Mouse (Mus musculus) neural tube, embryonic 11.5 days (tissue): ENCODE measurements around the gene Dapk2. TPM values are rescaled to one million over a fixed set of nuclear protein-coding genes. Genes with fewer than 3 reads are reported as not detected.

Experiments
- ATAC-seq: fragments of 200-750 bp; cut with Nextera tagmentation; 2 replicates; pipeline ENCODE4 v1.8.0; 2017; ENCODE audit warnings: moderate number of reproducible peaks, mild to moderate bottlenecking, moderate TSS enrichment, moderate library complexity; ENCODE audit not compliant: insufficient read depth, low FRiP score, low TSS enrichment
- DNase-seq: peaks from one replicate; pipeline ENCODE4 v3.0.0-alpha.2; 2015; ENCODE audit warnings: low spot score
- H3K27ac ChIP-seq: fragments of 300-500 bp; sonication (generic); 2 replicates; pipeline ENCODE4 v1.5.1; 2014; ENCODE audit warnings: low read depth, mild to moderate bottlenecking, low read length
- H3K27me3 ChIP-seq: fragments of 300-500 bp; sonication (generic); 2 replicates; pipeline ENCODE4 v1.6.1; 2014; ENCODE audit warnings: mild to moderate bottlenecking, low read length, mixed read lengths; ENCODE audit not compliant: control insufficient read depth, insufficient read depth
- H3K36me3 ChIP-seq: fragments of 300-500 bp; sonication (generic); 2 replicates; pipeline ENCODE4 v1.6.1; 2014; ENCODE audit warnings: mild to moderate bottlenecking, low read length, moderate library complexity, mixed read lengths; ENCODE audit not compliant: control insufficient read depth, insufficient read depth
- H3K4me1 ChIP-seq: fragments of 300-500 bp; sonication (generic); 2 replicates; pipeline ENCODE4 v1.6.1; 2014; ENCODE audit warnings: low read length, mixed read lengths; ENCODE audit not compliant: control insufficient read depth, insufficient read depth
- H3K4me2 ChIP-seq: fragments of 300-500 bp; sonication (generic); 2 replicates; pipeline ENCODE4 v1.6.1; 2014; ENCODE audit warnings: low read depth, mild to moderate bottlenecking, moderate library complexity
- H3K4me3 ChIP-seq: fragments of 300-500 bp; sonication (generic); 2 replicates; pipeline ENCODE4 v1.5.1; 2014; ENCODE audit warnings: low read depth, low read length
- H3K9ac ChIP-seq: fragments of 300-500 bp; sonication (generic); 2 replicates; pipeline ENCODE4 v1.6.1; 2014; ENCODE audit warnings: mild to moderate bottlenecking, low read length
- H3K9me3 ChIP-seq: fragments of 300-500 bp; sonication (generic); 2 replicates; pipeline ENCODE4 v1.6.1; 2016; ENCODE audit warnings: low read length; ENCODE audit not compliant: control insufficient read depth
- WGBS: fragments of 180-500 bp; shearing (Covaris S2); extraction: QIAGEN DNeasy Blood & Tissue Kit; methylation state at CpG from one replicate; pipeline ENCODE4 v1.1.7; 2014; 5-methylcytosine and 5-hydroxymethylcytosine counted together
- polyA plus RNA-seq: library from polyadenylated mRNA; unstranded; fragments of >200 nt; fragmentation: Nextera tagmentation; extraction: Ambion mirVana; gene quantifications from 2 replicates; pipeline ENCODE4 v1.2.1, GENCODE M21; 2014

The Dapk2 gene
- 3.1 and 3.4 TPM in 2 replicates for polyA plus RNA-seq

DNA sequence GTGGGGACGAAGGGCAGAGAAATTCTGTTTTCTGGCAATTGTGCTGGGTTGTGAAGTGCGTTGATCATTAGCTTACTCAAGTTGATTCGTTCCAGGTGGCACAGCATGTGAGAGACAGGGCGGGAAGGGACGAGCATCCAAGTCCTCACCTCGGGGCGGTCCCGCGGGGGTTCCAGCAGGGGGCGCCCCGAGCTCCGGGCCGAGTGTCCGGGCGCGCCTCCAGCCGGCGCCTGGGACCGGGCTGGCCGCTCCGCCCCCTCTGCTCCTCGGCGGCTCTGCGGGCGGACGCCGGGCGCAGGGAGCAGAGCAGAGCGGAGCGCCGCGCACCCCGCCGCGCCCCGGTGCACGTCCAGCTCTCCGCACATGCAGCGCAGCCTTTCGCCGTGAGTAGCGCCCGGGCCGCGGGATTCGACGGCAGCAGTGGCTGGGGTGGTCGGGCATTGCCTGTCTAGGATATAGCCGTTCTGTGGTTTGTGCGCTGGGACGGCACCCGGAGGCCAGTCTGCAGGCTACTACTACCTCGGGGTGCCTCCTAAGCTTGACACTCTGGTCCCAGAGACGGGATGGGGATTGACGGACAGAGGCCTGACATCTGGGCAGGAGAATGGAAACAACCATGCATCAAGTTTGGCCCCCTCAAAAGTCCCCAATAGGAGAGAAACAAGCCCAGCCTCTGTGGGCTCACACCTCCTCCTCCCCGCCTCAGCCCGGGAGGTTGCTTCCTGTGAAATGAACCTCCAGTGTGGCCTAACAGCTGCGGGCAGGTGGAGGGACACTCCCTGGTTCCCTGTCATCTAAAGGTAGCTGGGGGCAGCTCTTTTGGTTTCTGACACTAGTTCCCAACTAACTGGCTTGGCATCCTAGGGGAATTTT, at the start of gene Dapk2:
Gene Dapk2 (plus strand): TSS at position 266 of the 873 bp plus-strand sequence.
- Histone ChIP-seq H3K9me3 (no peaks in the 10 kb centered on the region), H3K4me2 (peak within 1 kb of the TSS; percentile 37), H3K9ac (no peak within 1 kb of the TSS), H3K4me1 (no peaks in the 10 kb centered on the region), H3K36me3 (no peaks in the 10 kb centered on the region), H3K27me3 (peaks cover 6% of the 10 kb centered on the region), H3K4me3 (peak within 1 kb of the TSS; percentile 29), H3K27ac (no peak within 1 kb of the TSS)
- WGBS: 2% methylated on average over 58 of the region's 58 CpGs
- ATAC-seq (peak; percentile 53; the same call in 1 of the 2 replicates), DNase-seq (peak; percentile 86)

DNA sequence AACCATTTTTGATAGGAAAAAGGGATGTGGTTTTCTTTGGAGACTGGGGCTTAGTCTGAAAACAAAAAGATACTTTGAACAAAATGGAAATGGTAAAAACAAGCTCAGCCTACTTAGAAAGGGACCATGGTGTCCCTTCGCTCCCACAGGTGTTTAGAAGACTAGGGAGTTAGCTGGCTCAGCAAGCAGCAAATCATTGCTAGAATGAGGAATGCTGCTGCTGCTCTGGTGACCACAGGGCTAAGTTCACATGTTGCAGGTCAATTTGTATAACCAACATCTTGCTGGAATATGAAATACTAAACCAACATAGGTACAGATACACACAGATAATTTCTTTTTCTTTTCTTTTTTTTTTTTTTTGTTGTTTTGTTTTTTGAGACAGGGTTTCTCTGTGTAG, 48.4 kb upstream of the Dapk2 start:
- ATAC-seq: no peak
- Histone ChIP-seq H3K9me3 (no peaks in the 10 kb centered on the region), H3K4me1 (no peaks in the 10 kb centered on the region), H3K4me3 (no peak overlapping the region), H3K27me3 (no peaks in the 10 kb centered on the region), H3K4me2 (no peak overlapping the region), H3K36me3 (no peaks in the 10 kb centered on the region), H3K9ac (no peak overlapping the region), H3K27ac (no peak overlapping the region)
- 95% methylated on average over 1 of the region's 1 CpGs for WGBS
- DNase-seq: no peak

DNA sequence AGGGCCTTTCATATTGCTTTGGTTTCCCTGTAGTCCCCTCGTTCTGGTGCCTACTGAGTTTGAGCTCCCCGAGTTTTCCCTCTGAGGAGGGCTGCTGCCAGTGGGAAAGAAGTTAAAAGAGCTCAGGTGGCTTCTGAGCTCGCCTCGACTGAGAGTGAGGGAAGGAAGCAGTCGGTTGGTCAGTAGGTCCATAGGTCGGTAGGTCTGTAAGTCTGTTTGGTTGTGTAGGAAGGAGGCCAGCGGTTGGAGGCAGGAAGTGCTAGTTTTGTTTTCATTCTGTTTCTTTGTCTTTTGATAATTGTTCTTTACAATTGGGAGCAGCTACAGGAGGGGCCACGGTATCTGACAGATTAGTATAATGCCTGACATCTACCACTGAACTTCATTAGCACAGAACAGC, 47.9 kb upstream of the Dapk2 start:
- H3K4me3 ChIP-seq: no peak overlapping the region
- no peak overlapping the region for H3K27ac ChIP-seq
- DNase-seq (no peak), ATAC-seq (no peak)
- no peak overlapping the region for H3K9ac ChIP-seq
- H3K36me3 ChIP-seq: no peaks in the 10 kb centered on the region
- H3K9me3 ChIP-seq: no peaks in the 10 kb centered on the region
- no peaks in the 10 kb centered on the region for H3K4me1 ChIP-seq
- no peak overlapping the region for H3K4me2 ChIP-seq
- 69% methylated on average over 8 of the region's 8 CpGs for WGBS
- H3K27me3 ChIP-seq: no peaks in the 10 kb centered on the region

DNA sequence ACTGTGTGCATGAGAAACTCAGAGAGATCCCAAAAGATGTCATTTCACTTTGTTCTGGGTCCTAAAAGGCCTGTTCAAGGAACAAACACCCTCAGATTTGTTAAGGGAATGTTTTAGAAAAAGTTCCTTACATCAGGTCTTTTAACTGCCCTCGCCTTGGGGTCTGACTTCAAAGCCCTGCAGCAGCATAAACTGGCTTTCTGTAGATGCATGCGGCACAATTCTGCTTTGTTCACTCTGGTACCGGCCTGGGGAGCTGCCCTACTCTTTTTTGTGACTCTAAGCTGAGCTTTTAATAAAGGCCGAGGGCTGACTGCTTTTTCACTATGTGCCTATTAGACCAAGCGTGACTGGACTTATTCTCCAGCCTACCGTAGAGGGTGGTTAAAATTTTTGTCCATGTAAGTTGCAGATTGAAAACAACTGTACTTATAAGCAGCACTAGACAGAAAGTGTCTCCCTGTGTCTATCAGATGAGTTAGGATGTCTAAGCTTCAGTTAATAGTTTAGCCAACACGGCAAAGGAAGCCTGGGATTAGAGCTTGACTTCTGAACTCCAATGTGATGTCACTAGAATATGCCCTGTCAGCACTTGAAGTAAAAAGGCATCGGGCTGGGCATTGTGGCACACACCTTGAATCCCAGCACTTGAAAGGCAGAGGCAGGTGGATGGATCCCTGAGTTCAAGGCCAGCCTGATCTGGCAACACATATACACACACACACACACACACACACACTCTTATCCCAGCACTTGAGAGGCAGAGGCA, 47.2 kb upstream of the Dapk2 start:
- WGBS: 61% methylated on average over 8 of the region's 8 CpGs
- ATAC-seq (no peak), DNase-seq (no peak)
- Histone ChIP-seq H3K4me2 (no peak overlapping the region), H3K4me3 (no peak overlapping the region), H3K27me3 (no peaks in the 10 kb centered on the region), H3K4me1 (no peaks in the 10 kb centered on the region), H3K36me3 (no peaks in the 10 kb centered on the region), H3K9ac (no peak overlapping the region), H3K27ac (no peak overlapping the region), H3K9me3 (no peaks in the 10 kb centered on the region)

DNA sequence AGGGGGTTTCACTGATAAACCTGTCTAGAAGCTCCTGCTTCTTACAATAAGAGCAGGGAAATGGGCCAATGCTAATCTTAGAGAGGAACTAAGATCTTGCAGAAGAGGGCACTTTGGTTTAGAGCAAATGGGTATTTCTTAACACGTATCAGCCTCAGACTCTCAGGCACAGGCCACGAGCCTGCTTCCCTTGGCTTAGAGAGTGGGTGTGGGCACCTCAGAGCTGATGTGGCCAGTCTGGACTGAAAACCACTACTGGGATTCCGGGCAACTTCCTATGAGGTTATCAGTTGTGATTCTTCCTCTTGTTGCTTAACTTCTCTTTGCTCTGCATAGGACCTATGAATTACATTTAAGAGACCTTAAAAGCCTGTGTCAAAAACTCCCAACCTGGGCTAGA, 43.7 kb upstream of the Dapk2 start:
- Histone ChIP-seq H3K27me3 (no peaks in the 10 kb centered on the region), H3K36me3 (no peaks in the 10 kb centered on the region), H3K9me3 (no peaks in the 10 kb centered on the region), H3K9ac (no peak overlapping the region), H3K27ac (no peak overlapping the region), H3K4me1 (no peaks in the 10 kb centered on the region), H3K4me2 (no peak overlapping the region), H3K4me3 (no peak overlapping the region)
- DNase-seq: no peak
- ATAC-seq: no peak
- WGBS: 96% methylated on average over 3 of the region's 3 CpGs

DNA sequence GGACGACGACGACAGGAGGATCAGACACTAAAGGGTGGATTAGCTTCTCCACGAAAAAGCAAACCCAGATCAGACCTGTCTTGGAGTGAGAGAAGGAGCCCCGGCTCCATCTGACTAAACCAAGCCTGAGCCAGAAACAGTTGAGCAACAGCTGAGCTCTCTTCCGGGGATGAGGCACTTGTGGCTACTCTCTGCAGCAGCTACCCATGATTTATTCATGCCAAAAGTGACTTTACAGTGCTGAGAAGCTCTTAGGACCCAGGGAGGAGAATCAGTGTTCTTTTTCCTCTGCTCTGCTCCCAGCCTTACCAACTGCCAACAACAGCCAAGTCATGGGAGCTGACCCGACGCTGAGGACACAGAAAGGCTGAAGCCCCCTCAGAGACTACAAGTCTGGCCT, 41.1 kb upstream of the Dapk2 start:
- H3K27ac ChIP-seq: no peak overlapping the region
- no peak overlapping the region for H3K4me2 ChIP-seq
- H3K9ac ChIP-seq: no peak overlapping the region
- no peaks in the 10 kb centered on the region for H3K9me3 ChIP-seq
- no peaks in the 10 kb centered on the region for H3K4me1 ChIP-seq
- no peak overlapping the region for H3K4me3 ChIP-seq
- H3K27me3 ChIP-seq: no peaks in the 10 kb centered on the region
- ATAC-seq: no peak
- no peak for DNase-seq
- H3K36me3 ChIP-seq: no peaks in the 10 kb centered on the region
- WGBS: 67% methylated on average over 8 of the region's 8 CpGs

DNA sequence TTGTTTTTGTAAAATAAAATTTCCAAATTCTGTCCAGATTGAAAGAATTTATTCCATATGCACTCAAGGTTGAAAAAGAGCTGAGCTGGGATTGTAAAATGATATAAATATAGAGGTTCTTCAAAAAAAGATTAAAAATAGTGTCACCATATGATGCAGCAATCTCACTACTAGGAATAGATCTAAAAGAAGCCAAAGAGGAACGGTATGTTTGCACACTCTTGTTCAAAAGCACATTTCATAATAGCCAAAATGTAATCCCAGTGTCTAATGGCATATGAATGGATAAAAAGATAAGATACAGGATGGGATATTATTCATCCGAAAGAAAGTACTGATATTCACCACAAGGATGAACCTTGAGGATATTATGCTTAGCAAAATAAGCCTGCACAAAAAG, 38.5 kb upstream of the Dapk2 start:
- no peak overlapping the region for H3K27ac ChIP-seq
- peaks cover 7% of the 10 kb centered on the region; the same call in 1 of the 2 replicates for H3K4me1 ChIP-seq
- ATAC-seq: no peak
- no peaks in the 10 kb centered on the region for H3K36me3 ChIP-seq
- H3K27me3 ChIP-seq: no peaks in the 10 kb centered on the region
- DNase-seq: no peak
- no peak overlapping the region for H3K9ac ChIP-seq
- no peak overlapping the region for H3K4me3 ChIP-seq
- 97% methylated on average over 2 of the region's 2 CpGs for WGBS
- no peaks in the 10 kb centered on the region for H3K9me3 ChIP-seq
- no peak overlapping the region for H3K4me2 ChIP-seq

DNA sequence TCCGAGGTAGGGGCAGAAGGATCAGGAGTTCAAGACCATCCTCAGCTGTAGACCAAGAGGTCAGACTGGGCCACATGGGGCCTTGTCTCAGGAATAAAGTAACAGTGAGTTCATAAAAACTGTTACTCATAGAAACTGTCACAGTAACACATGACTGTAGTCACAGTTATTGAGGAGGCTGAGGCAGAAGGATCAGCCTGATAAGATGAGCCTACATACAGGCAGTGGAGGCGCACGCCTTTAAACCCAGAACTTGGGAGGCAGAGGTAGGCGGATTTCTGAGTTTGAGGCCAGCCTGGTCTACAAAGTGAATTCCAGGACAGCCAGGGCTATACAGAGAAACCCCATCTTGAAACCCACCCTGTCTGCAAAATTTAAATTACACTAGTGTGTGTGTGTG, 37.9 kb upstream of the Dapk2 start:
- no peak overlapping the region for H3K9ac ChIP-seq
- DNase-seq (no peak), ATAC-seq (no peak)
- H3K4me3 ChIP-seq: no peak overlapping the region
- H3K36me3 ChIP-seq: no peaks in the 10 kb centered on the region
- no peaks in the 10 kb centered on the region for H3K9me3 ChIP-seq
- H3K27me3 ChIP-seq: no peaks in the 10 kb centered on the region
- 93% methylated on average over 4 of the region's 4 CpGs for WGBS
- peaks cover 7% of the 10 kb centered on the region; the same call in 1 of the 2 replicates for H3K4me1 ChIP-seq
- H3K27ac ChIP-seq: no peak overlapping the region
- H3K4me2 ChIP-seq: no peak overlapping the region
